Mouse (Mus musculus): ENCODE results near the gene Colq. TPM values are rescaled to one million over a fixed set of nuclear protein-coding genes. Genes with fewer than 3 reads are reported as not detected.
A peak's percentile ranks its signal among the peaks of the same experiment; 100 is the strongest.

The Colq gene
- polyA plus RNA-seq, 1 experiment from 2014 or later = 3.5 TPM

DNA sequence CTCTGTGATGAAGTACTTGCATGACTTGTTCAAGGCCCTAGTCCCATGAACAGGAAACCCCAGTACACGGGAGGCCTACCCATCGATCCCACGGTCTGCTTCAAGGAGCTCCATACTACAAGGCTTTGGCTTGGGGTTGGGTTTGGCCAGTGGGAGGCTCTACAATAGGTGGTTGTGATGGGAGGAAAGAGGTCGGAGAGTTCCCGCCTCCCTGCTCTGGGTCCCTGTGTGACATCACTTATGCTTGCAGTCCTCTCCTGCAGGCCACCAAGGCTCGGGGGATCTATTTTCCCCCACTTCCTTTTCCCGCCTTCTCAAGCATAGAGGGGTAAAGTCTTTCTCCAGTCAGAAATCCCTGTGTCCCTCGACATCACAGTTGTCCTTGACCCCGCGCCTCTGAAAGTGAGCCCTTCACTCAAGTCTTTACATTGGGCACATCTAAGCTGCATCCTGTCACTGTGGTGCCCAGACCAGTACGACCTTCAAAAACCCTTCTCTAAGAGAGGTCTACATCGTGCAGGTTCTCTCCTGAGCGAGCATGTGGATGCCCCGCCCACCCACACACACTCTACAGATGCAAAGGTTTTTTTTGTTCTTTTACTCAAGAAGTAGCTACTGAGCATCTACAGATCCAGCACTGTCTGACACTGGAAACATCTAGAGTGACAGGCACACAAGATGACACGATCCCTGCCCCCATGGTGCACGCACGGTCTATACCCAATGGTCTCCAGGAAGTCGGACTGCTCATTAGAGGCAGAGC, 16.1 kb downstream of the Colq start:
- ATAC-seq (ENCODE audit: insufficient number of reproducible peaks, low FRiP score, low TSS enrichment, low read depth) = no peak
- H3K4me1 ChIP-seq = peaks cover 12% of the 10 kb centered on the region; the same call in 1 of the 2 replicates
- no peaks in the 10 kb centered on the region for H3K27me3 ChIP-seq
- no peak overlapping the region for H3K4me2 ChIP-seq (replicated peaks)
- H3K9ac ChIP-seq = no peak overlapping the region
- no peaks in the 10 kb centered on the region for H3K36me3 ChIP-seq
- H3K27ac ChIP-seq (replicated peaks) = no peak overlapping the region
- 89% methylated on average over 18 of the region's 18 CpGs for WGBS
- no peaks in the 10 kb centered on the region for H3K9me3 ChIP-seq (replicated peaks)
- no peak overlapping the region for H3K4me3 ChIP-seq (replicated peaks)

DNA sequence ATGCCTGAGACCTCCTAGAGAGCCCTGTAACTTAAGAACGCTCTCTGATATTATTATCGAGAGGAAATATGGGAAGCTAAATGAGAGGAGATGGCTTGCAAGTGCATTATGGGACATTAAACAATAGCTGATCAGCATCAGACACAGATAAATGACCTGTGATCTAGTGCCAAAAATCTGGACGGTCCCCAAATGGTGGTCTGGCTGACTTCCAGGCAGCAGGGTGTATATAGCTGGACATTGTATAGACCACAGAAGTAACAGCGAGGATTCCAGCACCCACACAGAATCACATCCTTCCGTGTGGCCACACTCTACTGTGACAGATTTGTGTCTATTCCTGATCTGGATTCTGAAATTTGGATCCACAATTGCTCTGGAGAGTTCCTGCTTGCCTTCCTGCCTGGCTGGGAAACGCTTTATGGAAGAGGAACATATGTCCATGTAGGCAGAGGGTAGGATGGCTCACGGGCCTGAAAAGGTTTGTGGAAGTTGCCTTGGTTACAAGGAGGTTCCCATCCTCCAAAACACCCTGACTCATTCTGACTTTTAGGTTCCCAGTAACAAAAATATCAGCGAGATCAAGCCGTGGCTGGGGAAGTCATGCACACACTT, 18.5 kb downstream of the Colq start:
- H3K9me3 ChIP-seq (replicated peaks) = no peaks in the 10 kb centered on the region
- H3K4me2 ChIP-seq (replicated peaks) = no peak overlapping the region
- H3K4me3 ChIP-seq (replicated peaks) = no peak overlapping the region
- ATAC-seq (ENCODE audit: insufficient number of reproducible peaks, low FRiP score, low TSS enrichment, low read depth) = no peak
- H3K27me3 ChIP-seq = no peaks in the 10 kb centered on the region
- peaks cover 18% of the 10 kb centered on the region for H3K4me1 ChIP-seq
- no peaks in the 10 kb centered on the region for H3K36me3 ChIP-seq
- H3K9ac ChIP-seq = no peak overlapping the region
- WGBS = 76% methylated on average over 9 of the region's 9 CpGs
- H3K27ac ChIP-seq (replicated peaks) = no peak overlapping the region

DNA sequence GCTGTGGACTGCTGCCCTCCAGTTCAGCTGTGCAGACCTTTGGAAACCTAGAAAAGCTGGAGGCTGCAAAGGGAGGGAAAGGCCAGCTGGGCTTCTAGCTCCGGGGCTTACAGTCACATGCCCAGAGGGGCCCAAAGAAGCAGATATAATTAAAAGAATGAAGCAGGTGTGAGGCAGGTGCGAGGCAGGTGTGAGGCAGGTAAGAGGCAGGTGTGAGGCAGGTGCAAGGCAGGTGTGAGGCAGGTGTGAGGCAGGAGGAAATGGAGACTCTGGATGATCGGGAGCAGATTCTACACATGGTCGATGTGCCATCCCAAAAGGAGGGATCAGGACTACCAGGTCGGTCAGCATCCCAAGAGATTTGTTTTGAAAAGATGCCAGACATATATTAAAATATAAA, 19.7 kb downstream of the Colq start:
- Histone ChIP-seq H3K36me3 (no peaks in the 10 kb centered on the region), H3K27ac (replicated peaks) (no peak overlapping the region), H3K4me1 (peaks cover 11% of the 10 kb centered on the region), H3K4me2 (replicated peaks) (no peak overlapping the region), H3K27me3 (no peaks in the 10 kb centered on the region), H3K4me3 (replicated peaks) (no peak overlapping the region), H3K9me3 (replicated peaks) (no peaks in the 10 kb centered on the region), H3K9ac (no peak overlapping the region)
- no peak for ATAC-seq (ENCODE audit: insufficient number of reproducible peaks, low FRiP score, low TSS enrichment, low read depth)
- 79% methylated on average over 5 of the region's 5 CpGs for WGBS

DNA sequence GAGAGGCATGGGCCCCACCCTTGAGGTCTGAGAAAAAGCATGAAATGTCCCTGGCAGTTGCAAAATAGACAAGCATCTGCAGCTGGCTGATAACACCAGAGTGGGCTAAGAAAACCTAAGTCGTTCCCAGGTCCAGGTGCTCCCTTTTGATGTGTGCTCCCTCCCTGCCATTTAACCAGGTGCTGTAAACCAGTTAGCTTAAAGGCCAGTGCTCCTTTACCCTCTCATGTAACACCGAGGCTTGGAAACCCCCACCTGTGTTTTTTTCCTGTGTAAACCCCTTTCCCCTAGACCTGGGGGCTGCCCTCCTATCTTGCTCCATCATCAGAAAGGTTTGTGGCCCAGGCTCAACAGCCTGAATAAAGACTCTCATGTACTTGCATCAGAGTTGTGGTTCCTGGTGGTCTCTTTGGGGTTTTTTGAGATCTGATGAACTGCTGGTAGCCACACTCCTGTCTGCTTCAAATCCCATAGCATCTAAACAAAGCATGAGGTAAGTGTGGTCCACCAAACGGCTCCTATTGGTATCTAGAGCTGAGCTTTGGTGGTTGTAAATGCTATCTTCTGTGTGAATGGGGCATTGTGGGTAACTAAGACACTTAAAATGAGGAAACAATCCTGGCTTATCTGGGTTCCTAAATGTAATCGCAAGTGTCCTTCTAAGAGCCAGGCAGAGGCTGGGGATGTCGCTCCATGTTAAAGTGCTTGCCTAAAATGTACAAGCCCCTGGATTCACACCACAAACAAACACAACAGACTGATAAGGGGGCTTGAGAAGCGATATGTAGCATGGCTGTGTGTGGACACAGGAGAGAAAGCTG, 20.8 kb downstream of the Colq start:
- ATAC-seq (ENCODE audit: insufficient number of reproducible peaks, low FRiP score, low TSS enrichment, low read depth) = no peak
- Histone ChIP-seq H3K9me3 (replicated peaks) (no peaks in the 10 kb centered on the region), H3K4me2 (replicated peaks) (no peak overlapping the region), H3K36me3 (no peaks in the 10 kb centered on the region), H3K4me1 (peaks cover 6% of the 10 kb centered on the region; the same call in 1 of the 2 replicates), H3K9ac (no peak overlapping the region), H3K27ac (replicated peaks) (no peak overlapping the region), H3K27me3 (no peaks in the 10 kb centered on the region), H3K4me3 (replicated peaks) (no peak overlapping the region)
- 76% methylated on average over 6 of the region's 6 CpGs for WGBS

DNA sequence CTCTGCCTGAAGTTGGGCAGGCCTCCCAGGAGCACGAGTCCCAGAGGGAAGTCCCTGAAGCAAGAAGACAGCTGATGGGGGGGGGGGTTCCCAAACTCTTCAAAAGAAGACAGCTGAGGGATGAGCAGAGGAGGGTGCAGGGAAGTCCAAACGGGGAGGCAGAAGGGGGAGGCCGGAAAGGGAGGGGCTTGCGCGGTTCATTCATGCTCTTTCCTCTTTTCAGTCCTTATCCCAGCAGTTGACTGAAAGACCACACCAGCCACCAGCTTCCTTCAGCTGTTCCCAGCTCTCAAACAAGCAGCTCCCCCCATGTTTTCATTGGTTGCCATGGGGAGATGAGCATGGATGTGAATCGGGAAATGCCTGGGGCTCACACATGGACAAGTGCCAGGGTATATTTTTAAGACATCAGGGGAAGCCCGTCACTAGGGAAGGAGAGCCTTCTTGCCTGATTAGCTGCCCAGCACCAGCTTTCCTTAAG, 22.0 kb downstream of the Colq start:
- H3K27ac ChIP-seq (replicated peaks) = no peak overlapping the region
- no peaks in the 10 kb centered on the region for H3K36me3 ChIP-seq
- no peaks in the 10 kb centered on the region for H3K9me3 ChIP-seq (replicated peaks)
- H3K27me3 ChIP-seq = no peaks in the 10 kb centered on the region
- no peak overlapping the region for H3K4me2 ChIP-seq (replicated peaks)
- no peak overlapping the region for H3K4me3 ChIP-seq (replicated peaks)
- no peak overlapping the region for H3K9ac ChIP-seq
- peak; percentile 72 for ATAC-seq (ENCODE audit: insufficient number of reproducible peaks, low FRiP score, low TSS enrichment, low read depth)
- peaks cover 16% of the 10 kb centered on the region for H3K4me1 ChIP-seq
- WGBS = 53% methylated on average over 7 of the region's 7 CpGs

DNA sequence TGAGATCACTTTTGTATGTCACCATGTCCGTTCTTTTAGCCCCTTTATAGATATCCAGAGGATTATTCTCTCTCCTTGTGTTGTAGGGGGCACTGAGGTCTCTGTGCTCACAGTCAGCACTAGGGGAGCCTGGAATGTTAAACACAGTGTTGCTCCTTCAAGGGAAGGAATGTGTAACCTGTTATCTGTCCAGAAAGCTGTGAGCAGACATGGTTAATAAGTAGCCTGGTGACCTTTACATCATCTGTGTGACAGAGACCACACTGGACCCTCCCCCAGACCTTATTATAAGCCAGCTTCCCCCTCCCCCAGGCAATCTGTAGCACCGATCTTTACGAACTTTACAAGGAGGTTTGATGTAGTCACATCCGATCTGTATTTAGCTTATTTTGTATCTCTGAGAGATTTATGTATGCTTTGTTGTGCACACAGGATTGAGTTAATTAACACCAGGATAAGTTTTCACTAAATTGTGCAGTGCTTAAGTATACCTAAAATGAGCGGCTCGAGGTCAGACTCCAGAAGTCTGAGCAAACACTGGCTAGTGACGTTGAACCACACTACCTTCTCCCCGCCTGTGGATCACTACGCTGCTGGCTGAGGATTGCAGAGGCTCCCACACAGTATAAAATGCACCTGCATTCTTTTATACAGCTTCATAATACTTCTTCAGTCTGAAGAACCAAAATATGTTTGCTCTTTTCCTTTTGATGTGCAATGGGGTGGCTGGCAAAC, 25.5 kb downstream of the Colq start:
- Histone ChIP-seq H3K27me3 (no peaks in the 10 kb centered on the region), H3K4me1 (peaks cover 16% of the 10 kb centered on the region), H3K9me3 (replicated peaks) (no peaks in the 10 kb centered on the region), H3K4me3 (replicated peaks) (no peak overlapping the region), H3K9ac (no peak overlapping the region), H3K36me3 (no peaks in the 10 kb centered on the region), H3K27ac (replicated peaks) (peak overlapping the region; percentile 44; the same call in 1 of the 2 replicates), H3K4me2 (replicated peaks) (no peak overlapping the region)
- WGBS = 45% methylated on average over 9 of the region's 9 CpGs
- no peak for ATAC-seq (ENCODE audit: insufficient number of reproducible peaks, low FRiP score, low TSS enrichment, low read depth)

DNA sequence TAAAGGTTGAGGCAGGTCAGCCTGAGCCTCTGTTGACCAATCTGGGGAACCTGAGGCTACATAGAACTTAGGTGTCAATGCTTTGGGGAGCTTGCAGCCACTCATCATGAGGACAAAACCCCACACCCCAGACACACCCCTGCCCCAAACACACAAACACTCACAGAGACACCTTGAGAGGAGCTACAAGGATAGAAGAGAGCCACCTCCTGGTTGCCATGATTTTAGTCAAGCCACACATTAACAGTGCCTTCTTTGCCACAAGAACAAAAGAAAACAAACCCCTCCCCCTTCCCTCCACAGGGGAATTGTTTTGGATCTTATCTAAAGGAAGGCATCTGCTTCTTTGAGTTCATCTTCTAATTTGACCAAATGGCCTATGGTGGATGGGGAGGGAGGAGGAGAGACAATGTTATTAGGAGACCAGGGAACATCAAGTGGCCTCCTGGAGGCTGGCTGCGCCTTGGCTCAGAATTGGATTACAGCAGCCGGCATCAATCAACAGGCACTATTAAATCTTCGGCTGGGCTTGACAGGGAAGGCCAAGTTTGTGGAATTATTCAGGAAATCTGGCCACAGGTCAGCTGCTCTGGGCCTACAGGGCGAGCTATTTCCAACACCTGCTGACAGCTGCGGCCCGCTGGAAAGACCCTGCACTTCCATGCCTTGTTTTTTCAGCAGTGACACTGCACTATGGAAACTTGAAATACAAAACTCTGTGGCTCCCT, 26.5 kb downstream of the Colq start:
- H3K36me3 ChIP-seq = no peaks in the 10 kb centered on the region
- no peaks in the 10 kb centered on the region for H3K9me3 ChIP-seq (replicated peaks)
- H3K4me3 ChIP-seq (replicated peaks) = no peak overlapping the region
- 14% methylated on average over 6 of the region's 6 CpGs for WGBS
- peak overlapping the region; percentile 44; the same call in 1 of the 2 replicates for H3K27ac ChIP-seq (replicated peaks)
- H3K4me2 ChIP-seq (replicated peaks) = no peak overlapping the region
- no peak overlapping the region for H3K9ac ChIP-seq
- H3K27me3 ChIP-seq = no peaks in the 10 kb centered on the region
- peaks cover 16% of the 10 kb centered on the region for H3K4me1 ChIP-seq
- no peak; the same call in 1 of the 2 replicates for ATAC-seq (ENCODE audit: insufficient number of reproducible peaks, low FRiP score, low TSS enrichment, low read depth)

DNA sequence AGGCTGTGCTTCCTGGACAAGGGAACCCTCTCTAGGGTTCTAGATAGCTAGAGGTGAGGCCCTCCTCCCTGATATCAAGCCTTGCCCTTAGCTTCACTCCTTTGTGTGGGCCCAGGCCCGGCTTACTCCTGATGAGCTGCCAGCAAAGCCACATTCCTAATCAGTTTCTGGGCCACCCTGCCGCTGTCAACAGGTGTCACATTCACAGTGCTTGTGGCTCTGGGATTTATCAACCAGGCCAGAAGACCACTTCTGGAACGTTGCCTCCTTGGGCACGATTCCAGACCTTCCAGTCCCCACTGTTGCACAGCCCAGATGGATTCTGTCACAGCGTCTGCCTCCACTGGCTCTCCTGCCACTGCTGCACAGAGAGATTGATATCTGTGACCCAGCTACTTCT, 30.3 kb downstream of the Colq start:
- H3K27ac ChIP-seq (replicated peaks) = no peak overlapping the region
- WGBS = 40% methylated on average over 5 of the region's 5 CpGs

DNA sequence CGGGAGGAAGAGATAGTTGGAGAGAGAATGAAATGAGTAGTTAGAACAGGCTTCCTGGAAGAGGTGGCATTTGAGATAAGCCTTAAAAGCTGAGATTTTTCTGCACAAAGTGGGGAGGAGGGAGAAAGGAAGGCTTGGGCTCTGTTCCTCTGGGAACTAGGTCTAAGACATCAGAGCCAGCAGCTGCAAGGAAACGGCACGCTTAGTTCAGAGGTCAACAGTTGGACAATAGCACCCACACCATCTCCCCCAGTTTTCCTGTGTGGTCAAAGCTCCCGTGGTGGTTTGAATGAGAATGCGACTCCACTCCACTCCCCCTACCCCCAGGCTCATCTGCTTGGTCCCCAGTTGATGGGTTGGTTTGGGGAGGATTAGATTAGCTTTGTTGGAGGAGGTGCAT, 31.9 kb downstream of the Colq start:
- no peak overlapping the region for H3K27ac ChIP-seq (replicated peaks)
- ATAC-seq (ENCODE audit: insufficient number of reproducible peaks, low FRiP score, low TSS enrichment, low read depth) = no peak
- 0 out of 2 replicates have a peak, but pooled peaks cover 5% of the 10 kb centered on the region for H3K4me1 ChIP-seq
- H3K4me2 ChIP-seq (replicated peaks) = no peak overlapping the region
- no peak overlapping the region for H3K9ac ChIP-seq
- WGBS = 55% methylated on average over 5 of the region's 5 CpGs
- no peaks in the 10 kb centered on the region for H3K27me3 ChIP-seq
- H3K36me3 ChIP-seq = no peaks in the 10 kb centered on the region
- H3K4me3 ChIP-seq (replicated peaks) = no peak overlapping the region
- H3K9me3 ChIP-seq (replicated peaks) = no peaks in the 10 kb centered on the region

More for the DNA sequence above, 30.3 kb downstream of the Colq start:
- H3K4me3 ChIP-seq (replicated peaks) = no peak overlapping the region
- ATAC-seq (ENCODE audit: insufficient number of reproducible peaks, low FRiP score, low TSS enrichment, low read depth) = no peak
- H3K4me1 ChIP-seq = peaks cover 13% of the 10 kb centered on the region
- H3K9ac ChIP-seq = no peak overlapping the region
- no peaks in the 10 kb centered on the region for H3K36me3 ChIP-seq
- no peaks in the 10 kb centered on the region for H3K27me3 ChIP-seq
- no peak overlapping the region for H3K4me2 ChIP-seq (replicated peaks)
- H3K9me3 ChIP-seq (replicated peaks) = no peaks in the 10 kb centered on the region

DNA sequence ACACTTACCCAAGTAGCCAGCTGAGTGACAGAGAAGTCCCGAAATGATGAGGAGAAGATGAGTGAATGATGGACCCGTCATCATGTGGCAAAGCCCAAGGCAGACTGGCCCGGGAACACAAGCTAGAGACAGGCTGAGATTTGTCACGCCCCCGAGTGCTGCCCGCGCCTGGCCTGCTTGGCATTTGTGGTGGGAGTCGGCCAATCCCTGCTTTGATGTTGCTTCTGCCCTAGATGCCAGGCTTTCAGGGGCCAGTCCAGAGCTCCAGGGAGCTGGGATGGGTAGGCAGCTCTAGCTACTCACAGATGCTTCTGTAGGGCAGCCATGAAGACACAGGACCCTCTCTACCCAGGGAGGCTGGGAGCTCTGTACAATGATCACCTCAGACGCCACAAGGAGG, 33.4 kb downstream of the Colq start:
- Histone ChIP-seq H3K27me3 (no peaks in the 10 kb centered on the region), H3K36me3 (no peaks in the 10 kb centered on the region), H3K9me3 (replicated peaks) (no peaks in the 10 kb centered on the region), H3K9ac (no peak overlapping the region), H3K4me3 (replicated peaks) (no peak overlapping the region), H3K27ac (replicated peaks) (no peak overlapping the region), H3K4me1 (0 out of 2 replicates have a peak, but pooled peaks cover 5% of the 10 kb centered on the region), H3K4me2 (replicated peaks) (no peak overlapping the region)
- no peak for ATAC-seq (ENCODE audit: insufficient number of reproducible peaks, low FRiP score, low TSS enrichment, low read depth)
- WGBS = 54% methylated on average over 9 of the region's 9 CpGs
